Mouse (Mus musculus) monocyte, adult 5-6 weeks (primary cell): ENCODE results near the gene Pik3cb. TPM values are rescaled to one million over a fixed set of nuclear protein-coding genes. Genes with fewer than 3 reads are reported as not detected.
A peak's percentile ranks its signal among the peaks of the same experiment; 100 is the strongest.

Experiments
- ATAC-seq: fragments of 153-309, 156-312 bp; replicated peaks from 2 replicates; pipeline ENCODE4 v1.8.0; 2017; ENCODE audit warnings: mild to moderate bottlenecking; ENCODE audit not compliant: low TSS enrichment, insufficient number of reproducible peaks, severe bottlenecking, poor library complexity, low FRiP score
- total RNA-seq: library from RNA; stranded (forward); fragments of 200-1000, 200-491, 200-594 nt; gene quantifications from 3 replicates; pipeline ENCODE4 v1.2.3, GENCODE M21; 2017

Pik3cb gene
- total RNA-seq, 1 experiment from 2014 or later, result 6.8 TPM

DNA sequence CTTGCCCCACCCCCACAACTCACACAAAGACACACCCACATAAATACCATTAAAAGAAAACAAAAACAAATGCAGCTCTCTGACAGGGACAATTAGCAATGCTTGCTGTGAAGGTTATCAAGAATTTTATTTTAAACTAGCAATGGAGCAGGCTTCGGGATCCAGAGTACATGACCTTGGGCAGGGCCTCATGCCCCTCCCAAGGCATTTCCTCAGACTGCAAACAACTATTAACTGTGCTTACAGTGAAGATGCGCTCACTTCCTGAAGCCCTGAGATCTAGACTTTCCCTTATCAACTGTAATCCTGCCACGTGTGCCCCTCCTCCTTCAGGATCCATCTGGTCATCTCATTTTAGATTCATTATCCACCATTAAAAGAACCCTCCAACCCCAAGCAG lies 36.6 kb downstream of the Pik3cb start:
- no peak for ATAC-seq

GRCm38 (mm10) chr9:99098482-99099129 lies 41.8 kb downstream of the Pik3cb start:
- no peak for ATAC-seq

GRCm38 (mm10) chr9:99097668-99098067 lies 42.8 kb downstream of the Pik3cb start:
- no peak for ATAC-seq

DNA sequence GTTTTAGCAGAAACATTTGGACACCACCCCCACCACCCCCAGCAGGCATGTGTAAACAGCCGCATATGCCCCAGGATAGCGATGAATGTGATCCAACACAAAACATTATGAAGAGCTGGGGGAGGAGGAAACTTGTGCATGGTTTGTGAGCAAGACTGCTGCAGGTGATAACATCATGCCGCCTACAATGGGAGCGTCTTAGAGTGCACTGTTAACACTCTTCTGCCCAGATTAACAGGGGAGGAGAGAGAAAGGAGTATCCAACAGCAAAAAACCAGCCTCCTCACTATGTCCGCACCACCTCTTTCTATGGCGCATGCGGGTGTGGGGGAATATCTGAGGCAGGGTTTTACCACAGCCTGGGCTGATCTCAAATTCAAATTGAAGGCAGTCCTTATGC lies 45.2 kb downstream of the Pik3cb start:
- ATAC-seq, result no peak

- 0 out of 2 replicates have a peak, but pooled peaks have one; percentile 16 for ATAC-seq
These were observed 49.9 kb downstream of the Pik3cb start for GRCm38 (mm10) chr9:99090546-99090945.

- ATAC-seq, result peak; percentile 67
These were observed 50.5 kb downstream of the Pik3cb start for GRCm38 (mm10) chr9:99089904-99090303.

DNA sequence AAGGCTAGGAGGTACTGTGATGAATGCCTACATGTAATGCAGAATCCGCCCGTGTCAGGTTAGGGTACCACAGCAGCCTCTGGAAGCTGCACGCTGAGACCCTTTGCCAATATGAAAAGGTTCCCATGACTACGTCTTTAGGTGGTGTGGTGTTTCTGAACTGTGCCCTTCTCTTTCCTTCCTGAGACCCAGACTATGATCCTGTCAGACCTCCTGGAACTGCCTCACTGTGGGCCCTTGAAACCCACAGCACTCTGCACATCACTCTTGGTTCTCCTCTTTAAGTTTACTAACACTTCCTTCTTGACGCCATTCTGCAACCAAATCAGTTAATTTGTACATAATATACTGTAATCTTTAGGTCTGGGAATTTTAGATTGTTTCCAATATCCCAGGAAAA lies 58.7 kb downstream of the Pik3cb start:
- ATAC-seq, result no peak

DNA sequence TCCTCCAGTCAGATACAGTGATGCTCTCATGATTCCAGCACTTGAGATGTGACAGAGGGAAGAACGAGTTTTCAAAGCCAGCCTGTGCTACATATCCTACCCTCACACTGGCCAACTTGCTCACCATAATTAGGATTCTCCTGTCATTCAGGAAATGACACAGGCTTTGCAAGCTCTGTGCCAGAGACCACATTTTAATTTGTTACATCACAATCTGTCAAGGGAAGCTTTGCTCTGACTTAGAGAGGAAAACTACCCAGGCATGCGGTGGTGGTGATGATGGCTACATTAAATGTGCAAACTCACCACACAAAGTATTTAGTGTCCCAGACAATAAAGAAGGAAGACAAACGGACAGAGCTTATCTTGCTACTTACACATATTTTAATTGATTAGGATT lies 59.1 kb downstream of the Pik3cb start:
- no peak for ATAC-seq

- no peak for ATAC-seq
These were observed 59.8 kb downstream of the Pik3cb start for GRCm38 (mm10) chr9:99080657-99081056.

DNA sequence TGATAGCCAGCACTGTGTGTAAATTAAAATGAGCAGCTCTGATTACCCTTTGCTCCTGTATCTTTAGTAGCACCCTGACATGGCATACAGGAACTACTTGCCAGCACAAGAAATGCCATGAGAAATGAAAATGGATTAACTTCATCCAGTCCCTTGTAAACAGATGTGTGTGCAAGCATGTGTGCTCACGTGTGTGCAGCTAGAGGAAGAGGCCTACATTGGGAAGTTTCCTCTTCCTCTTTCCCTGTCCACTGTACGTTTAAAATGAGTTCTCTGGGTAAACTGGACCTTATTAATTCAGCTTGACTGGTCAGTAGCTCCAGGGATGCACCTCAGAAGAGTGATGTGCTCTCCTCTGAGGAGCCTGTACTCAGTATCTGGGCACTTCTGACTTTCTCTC lies 66.0 kb downstream of the Pik3cb start:
- ATAC-seq, result peak; percentile 56

DNA sequence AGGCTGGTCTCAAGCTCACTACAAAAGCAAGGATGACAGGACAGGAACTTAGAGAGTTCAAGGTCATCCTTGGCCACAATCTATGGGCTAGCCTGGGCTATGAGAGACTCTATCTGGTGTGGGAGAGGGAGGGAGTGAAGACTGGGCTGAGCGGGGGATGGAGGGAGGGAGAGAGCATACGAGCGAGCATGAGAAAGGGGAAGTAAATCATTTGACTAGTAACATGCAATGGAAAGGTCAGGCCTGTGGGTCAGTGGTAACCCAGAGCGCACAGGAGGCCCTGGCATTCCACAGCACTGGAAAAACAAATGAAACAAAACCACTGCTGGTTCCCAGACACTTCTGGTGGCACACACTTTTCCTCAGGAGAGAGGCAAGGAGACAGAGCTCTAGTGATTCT lies 67.9 kb downstream of the Pik3cb start:
- peak; percentile 88 for ATAC-seq

- no peak for ATAC-seq
These were observed 75.1 kb downstream of the Pik3cb start for GRCm38 (mm10) chr9:99065311-99065710.

DNA sequence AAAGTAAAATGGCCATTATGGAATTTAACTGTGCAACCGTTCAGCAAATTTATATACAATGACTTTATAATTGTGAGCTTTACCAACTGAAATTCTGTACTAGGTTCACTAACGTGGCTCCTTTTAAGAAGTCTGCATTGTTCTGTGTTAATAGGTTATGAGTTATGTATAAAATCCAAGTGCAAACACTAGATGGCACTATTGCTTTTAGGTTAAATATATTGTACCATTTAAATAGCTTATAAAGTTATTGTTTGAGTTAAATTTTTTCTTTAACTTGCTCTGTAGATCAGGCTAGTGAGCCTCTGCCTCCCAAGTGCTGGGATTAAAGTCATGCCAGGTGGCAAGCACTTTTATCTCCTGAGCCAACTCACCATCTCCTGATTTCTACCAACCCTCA lies 76.2 kb downstream of the Pik3cb start:
- no peak for ATAC-seq

- peak; percentile 69 for ATAC-seq
These were observed 77.9 kb downstream of the Pik3cb start for GRCm38 (mm10) chr9:99062544-99062943.

- no peak for ATAC-seq
These were observed 82.7 kb downstream of the Pik3cb start for GRCm38 (mm10) chr9:99057751-99058150.

DNA sequence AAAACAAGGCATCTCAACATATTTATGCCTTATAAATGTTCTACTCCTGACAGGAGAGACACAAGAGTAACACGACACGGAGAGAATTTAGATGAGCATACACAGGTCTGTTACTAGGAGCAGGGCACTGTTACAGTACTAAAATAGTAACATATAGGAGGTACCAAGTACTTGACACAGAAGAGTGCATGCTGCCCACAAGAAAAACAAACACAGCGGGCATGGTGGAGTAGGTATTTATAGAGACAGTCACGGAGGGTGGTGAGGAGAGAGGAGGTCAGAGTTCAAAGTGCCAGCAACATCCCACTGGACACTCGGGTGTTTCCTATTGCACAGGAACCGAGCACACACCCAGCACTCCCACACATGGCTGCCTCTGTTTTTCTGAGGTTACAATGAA lies 90.7 kb downstream of the Pik3cb start:
- no peak for ATAC-seq

GRCm38 (mm10) chr9:99048724-99049250 lies 91.6 kb downstream of the Pik3cb start:
- no peak for ATAC-seq

- ATAC-seq, result no peak
These were observed 95.7 kb downstream of the Pik3cb start for GRCm38 (mm10) chr9:99044761-99045160.

DNA sequence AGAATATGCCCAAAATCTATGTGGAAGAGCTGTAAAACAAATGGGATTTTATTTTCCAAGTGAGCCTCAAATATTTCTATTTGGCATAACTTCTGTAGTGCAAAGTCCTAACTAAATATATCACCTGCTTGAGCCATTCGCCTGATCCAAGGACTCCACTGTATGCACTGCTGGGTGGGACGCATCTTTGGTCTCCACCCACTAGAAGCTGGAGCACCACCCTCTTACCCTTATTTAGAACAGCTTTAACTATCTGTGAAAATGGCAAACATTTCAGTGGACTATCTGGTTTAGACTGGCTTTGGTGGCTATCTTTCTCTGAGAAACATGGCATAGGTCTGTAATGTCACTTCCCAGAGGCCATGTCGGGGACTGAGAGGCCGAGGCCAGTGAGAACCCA lies 97.8 kb downstream of the Pik3cb start:
- ATAC-seq, result no peak

GRCm38 (mm10) chr9:99041994-99042393 lies 98.4 kb downstream of the Pik3cb start:
- no peak for ATAC-seq

DNA sequence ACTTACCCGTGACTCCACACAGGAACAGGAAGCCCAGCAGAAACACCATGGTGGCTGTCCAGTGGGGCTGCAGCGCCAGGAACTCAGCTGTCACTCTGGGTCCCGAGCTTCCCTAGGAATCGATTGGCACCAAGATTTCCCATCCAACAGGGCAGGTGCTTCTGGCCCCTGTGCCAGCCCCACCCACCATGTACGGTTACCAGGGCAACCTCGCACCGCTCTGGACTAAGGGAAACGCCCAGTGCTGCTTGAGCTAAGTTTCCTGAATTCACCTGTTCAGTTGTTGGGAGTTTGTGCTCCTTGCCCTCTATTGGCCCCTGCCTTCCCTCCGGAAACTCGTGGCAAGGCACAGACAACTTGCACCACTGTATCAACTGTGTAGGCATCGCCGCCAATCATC lies 104.8 kb downstream of the Pik3cb start, which contains the start of gene Gm1123:
Gene Gm1123 (minus strand): TSS at position 141 of the 400 bp plus-strand sequence.
- ATAC-seq, result no peak
